Mouse (Mus musculus): ENCODE measurements around the gene Atp2b2.

Gene Atp2b2

DNA sequence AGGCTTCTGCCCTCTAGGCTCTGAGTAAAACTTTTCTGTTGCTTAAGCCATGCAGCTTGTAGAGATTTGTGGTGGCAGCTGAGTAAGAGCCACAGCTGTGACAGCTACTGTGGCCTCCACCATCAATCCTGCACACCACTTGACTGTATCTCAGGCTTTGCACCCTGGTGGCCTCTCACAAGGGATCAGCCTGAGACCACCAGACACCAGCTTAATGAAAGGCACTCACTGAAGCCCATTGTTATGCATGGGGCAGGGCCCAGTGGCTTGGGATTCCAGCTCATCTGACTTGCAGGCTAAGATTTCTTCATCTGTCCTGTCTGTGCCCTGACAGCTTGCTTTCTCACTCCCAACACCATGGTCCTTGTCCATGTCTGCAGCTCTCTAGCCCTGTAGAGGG is 155.5 kb downstream of the Atp2b2 start:
- DNase-seq, result no peak

GRCm38 (mm10) chr6:113884806-113885205 is 157.6 kb downstream of the Atp2b2 start:
- DNase-seq, result no peak

- DNase-seq, result no peak
Measured at GRCm38 (mm10) chr6:113883225-113883624, 159.2 kb downstream of the Atp2b2 start.

GRCm38 (mm10) chr6:113882396-113882795 is 160.0 kb downstream of the Atp2b2 start:
- no peak for DNase-seq

DNA sequence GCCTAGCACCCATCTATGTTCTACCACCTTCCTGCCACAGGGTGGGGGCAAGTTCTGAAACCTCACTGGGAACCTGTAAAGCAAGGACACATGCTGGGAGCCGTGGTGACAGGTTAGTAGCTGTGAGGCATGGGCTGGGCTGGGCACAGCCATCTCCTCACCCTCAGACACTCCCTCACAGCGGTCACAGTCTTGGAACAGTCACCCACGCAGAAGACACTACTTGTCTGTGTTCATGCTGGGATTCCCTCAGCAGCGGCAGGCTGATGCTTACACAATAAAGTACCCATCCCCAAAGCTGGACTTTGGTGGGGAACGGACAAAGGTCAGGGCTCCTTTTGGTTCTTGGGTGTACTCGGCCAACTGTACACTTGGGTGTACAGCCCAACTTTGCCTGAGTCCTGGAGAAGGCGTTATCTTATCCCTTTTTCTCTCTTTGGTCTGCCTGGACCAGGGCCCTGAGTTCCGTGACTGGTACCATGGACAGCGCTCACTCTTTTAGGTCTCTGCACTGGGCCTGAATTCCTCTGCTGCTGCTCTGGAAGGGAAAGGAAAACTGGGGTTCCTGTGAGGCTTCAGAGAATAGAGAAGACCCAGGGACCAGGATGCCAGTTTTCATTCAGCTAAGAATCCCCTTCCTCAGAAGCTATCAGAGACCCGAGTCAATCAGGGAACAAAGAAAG is 160.7 kb downstream of the Atp2b2 start:
- no peak for DNase-seq

- no peak for DNase-seq
Measured at GRCm38 (mm10) chr6:113879366-113879765, 163.0 kb downstream of the Atp2b2 start.

GRCm38 (mm10) chr6:113878510-113879128 is 163.8 kb downstream of the Atp2b2 start:
- no peak for DNase-seq

- DNase-seq, result no peak
Measured at GRCm38 (mm10) chr6:113876585-113876984, 165.8 kb downstream of the Atp2b2 start.

- DNase-seq, result peak; percentile 77
Measured at GRCm38 (mm10) chr6:113875201-113875600, 167.2 kb downstream of the Atp2b2 start.

DNA sequence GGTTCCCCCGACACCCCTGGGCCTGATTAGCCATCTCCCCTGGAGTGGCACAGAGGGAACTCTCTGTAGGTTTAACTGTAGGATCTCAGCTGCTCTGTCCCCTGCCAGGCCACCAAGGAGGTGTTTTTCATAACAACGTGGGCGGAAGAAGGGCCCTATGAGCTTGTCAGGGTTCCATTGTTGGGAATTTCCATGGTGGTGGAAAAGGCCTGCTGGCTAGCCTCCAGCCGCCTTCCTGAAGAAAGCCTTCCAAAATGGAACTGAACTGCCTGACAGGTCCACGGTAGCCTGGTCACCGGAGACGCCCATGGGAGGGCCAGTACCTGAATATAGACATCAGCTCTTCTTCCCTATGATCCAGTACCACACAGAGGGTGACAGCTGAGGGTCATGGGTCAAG is 169.8 kb downstream of the Atp2b2 start:
- DNase-seq, result no peak

DNA sequence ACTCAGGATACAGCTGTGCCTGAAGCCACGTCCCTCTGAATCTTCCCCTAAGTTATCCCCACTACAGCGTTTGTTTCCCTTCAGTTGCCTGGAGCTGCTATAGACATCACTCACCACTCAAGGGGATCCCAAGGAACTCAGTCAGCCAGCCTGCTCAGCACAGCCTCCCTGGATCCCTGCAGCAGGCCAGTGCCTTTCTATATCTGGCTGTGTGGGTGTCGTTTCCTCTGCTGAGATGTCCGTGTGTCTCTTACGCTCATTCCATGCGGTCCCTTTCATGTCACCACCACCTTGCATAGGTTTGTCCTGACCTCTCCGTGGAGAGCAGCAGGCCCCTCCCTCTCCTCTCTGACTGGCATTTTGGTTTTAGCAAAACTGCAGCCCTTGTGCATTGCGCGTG is 171.6 kb downstream of the Atp2b2 start:
- no peak for DNase-seq

- no peak for DNase-seq
Measured at GRCm38 (mm10) chr6:113868552-113868951, 173.9 kb downstream of the Atp2b2 start.

DNA sequence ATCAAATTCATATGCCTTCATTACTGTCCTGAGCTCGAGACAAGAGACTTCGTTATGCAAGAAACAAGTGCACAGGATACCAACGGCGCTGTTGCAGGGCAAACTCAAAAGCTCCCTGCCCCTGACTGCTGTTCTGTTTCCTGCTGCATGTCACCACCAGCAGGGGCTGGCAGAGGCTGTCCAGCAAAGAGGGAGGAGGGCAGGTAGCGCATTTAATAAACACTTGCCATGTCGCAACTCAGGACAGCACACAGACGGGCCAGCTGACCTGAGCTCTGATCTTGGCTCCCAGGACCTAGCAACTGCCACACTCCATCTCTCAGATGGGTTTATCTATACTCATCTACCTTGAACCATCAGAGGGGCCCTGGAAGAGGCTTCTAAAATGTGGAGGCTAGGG is 176.7 kb downstream of the Atp2b2 start:
- DNase-seq, result no peak

DNA sequence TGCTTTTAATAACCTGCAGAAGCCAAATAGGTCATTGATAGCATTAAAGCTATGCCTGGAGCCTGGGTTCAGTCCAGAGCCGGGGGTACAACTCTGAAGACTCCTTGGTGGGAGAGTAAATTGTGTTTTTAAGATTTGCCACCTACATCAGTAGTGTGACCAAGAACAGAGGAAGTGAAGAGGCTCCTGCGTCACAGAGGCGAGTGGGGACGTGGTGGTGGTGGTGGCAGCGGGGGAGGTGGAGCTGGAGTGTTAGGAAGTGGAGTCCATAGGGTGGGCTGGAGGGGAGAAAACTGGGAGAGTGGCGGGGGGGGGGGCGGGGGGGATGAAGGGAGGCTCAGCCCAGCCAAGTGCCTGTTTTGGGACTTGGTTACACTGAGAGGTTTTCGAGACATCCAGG is 177.6 kb downstream of the Atp2b2 start:
- DNase-seq, result no peak

DNA sequence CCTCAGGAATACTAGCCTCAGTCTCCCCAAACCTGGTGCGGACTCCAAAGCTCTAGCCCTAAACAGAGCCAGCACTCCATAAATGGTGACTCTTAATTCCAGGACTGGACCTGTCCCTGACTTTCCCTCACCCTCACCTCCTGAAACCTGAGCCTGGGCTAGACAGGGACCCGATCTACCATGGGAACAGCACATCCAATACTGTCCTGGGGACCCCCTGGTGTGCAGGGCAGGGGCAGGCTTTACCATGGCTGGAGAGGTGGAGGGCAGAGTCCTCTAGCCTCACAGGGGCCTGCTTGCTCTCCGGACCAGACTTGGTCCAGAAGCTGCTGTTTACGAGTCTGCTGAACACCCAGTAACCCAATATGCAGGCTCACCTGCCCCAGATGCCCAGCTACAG is 179.5 kb downstream of the Atp2b2 start:
- DNase-seq, result no peak

GRCm38 (mm10) chr6:113861938-113862337 is 180.5 kb downstream of the Atp2b2 start:
- DNase-seq, result no peak

DNA sequence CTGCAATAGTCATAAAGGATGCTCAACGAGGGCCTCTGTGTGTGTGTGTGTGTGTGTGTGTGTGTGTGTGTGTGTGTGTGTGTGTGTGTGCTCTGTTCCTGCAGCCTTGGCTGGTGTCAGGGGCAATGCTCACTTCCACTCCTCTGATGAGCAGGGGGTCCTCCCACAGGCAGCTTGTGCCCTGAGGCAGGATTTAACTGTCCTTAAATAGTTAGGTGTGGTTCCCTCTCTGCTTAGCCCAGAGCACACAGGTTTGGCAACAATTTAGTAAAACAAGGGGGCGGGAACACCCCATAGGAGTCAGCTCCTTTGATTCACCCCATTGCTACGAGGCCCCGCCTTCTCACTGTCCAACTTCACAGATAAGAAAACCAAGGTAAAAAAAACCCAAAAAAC is 181.0 kb downstream of the Atp2b2 start:
- peak; percentile 76 for DNase-seq

GRCm38 (mm10) chr6:113860735-113861374 is 181.6 kb downstream of the Atp2b2 start:
- peak; percentile 100 for DNase-seq

DNA sequence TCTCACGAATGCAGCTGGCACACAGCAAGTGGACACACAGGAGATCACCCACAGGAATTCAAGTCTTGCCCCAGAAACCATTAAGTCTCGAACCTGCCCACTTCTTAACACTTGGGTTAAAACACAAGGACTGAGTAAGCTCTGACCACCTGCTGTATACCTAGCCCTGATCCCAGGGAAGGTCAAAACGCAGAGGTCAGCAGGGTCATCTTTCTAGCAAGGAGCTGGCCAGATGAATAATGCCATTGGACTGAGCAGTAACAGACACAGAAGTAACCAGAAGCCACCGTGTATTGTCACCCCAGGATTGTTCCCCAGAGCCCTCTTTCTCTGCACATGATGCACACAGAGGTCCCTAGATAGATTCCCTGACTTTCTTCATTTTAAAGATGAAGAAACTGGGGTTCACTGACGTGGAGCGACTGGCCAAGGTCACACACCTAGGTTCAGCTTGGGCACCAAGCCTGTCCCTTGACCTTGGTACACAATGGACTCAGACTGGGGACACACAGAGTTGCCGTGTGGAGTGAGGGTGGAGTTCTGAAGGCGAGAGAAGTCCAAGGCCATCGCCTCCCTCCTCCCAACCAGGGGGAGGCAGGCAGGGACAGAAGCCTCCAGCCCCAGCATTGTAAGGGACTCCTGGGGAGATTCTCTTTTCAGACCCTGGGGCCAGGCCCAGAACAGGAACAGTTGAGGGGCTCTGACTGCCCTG is 182.2 kb downstream of the Atp2b2 start:
- DNase-seq, result peak; percentile 73

DNA sequence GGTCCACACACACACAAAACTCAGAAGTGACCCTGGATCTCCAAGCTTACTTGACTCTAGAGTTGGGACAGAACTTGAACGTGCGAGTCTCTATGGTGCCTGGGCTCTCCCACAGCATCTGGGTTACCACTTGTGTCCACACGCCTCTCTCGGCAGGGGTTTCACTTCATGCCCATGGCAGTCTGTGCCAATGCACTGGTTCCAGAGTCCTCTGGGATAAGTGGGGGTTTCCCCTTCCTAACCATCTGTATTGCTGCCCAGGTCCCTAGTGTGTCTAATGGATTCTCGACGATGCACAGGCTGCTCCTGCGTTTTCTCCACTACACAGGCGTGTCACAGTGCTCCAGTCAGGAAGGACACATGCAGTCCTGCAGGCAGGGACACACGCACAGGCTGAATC is 184.1 kb downstream of the Atp2b2 start:
- DNase-seq, result peak; percentile 71

DNA sequence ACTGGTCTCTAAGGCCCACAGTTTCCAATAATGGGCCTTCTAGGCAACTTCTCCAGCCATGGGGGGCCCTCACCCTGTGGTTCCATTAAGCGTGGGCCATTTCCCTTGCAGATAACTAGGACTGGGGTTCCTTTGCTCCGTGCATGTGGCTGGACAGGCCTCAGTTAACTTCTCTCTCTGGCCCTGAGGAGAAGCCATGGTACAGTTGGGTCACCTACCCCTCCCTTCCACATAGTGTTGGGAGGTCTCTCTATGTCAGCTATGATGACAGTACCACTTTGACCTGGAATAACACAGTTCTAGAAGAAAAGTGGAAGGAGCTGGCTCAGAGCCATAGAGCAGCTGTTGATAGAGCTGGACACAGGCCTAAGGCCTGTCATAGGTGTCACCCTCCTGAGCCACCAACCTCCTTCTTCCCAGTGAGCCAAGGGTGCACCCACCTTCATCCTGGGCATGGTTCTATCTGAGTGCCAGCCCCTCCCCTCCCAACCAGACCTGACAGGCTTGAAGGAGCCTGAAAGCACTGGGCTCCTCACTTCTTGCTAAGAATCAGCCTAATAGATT is 185.0 kb downstream of the Atp2b2 start:
- DNase-seq, result peak; percentile 71

- peak; percentile 96 for DNase-seq
Measured at GRCm38 (mm10) chr6:113856790-113857189, 185.6 kb downstream of the Atp2b2 start.

- peak; percentile 72 for DNase-seq
Measured at GRCm38 (mm10) chr6:113856095-113856646, 186.2 kb downstream of the Atp2b2 start.

Data from cerebellum, adult 9-10 months (tissue).